Mouse (Mus musculus) hindbrain, embryonic 15.5 days (tissue): Measurements from ENCODE around the gene Pspn. TPM values are rescaled to one million over a fixed set of nuclear protein-coding genes. Genes with fewer than 3 reads are reported as not detected.
A peak's percentile ranks its signal among the peaks of the same experiment; 100 is the strongest.

Source experiments
- ATAC-seq: fragments of 200-750 bp; cut with Nextera tagmentation; 2 replicates; pipeline ENCODE4 v1.8.0; 2017; ENCODE audit warnings: low read depth, moderate number of reproducible peaks, moderate TSS enrichment; ENCODE audit not compliant: low FRiP score
- H3K27ac ChIP-seq: fragments of 300-500 bp; sonication (generic); replicated peaks from 2 replicates; pipeline ENCODE4 v1.5.1; 2015; ENCODE audit warnings: mild to moderate bottlenecking, inconsistent platforms
- H3K27me3 ChIP-seq: fragments of 300-500 bp; sonication (generic); 2 replicates; pipeline ENCODE4 v1.6.1; 2015; ENCODE audit warnings: control low read depth, inconsistent platforms
- H3K36me3 ChIP-seq: fragments of 300-500 bp; sonication (generic); 2 replicates; pipeline ENCODE4 v1.6.1; 2015; ENCODE audit warnings: control low read depth, inconsistent platforms
- H3K4me1 ChIP-seq: fragments of 300-500 bp; sonication (generic); replicated peaks from 2 replicates; pipeline ENCODE4 v1.6.1; 2015; ENCODE audit warnings: control low read depth, inconsistent platforms
- H3K4me2 ChIP-seq: fragments of 300-500 bp; sonication (generic); 2 replicates; pipeline ENCODE4 v1.6.1; 2015; ENCODE audit warnings: moderate library complexity, mild to moderate bottlenecking, inconsistent platforms
- H3K4me3 ChIP-seq: fragments of 300-500 bp; sonication (generic); 2 replicates; pipeline ENCODE4 v1.5.1; 2015; ENCODE audit warnings: mild to moderate bottlenecking, inconsistent platforms
- H3K9ac ChIP-seq: fragments of 300-500 bp; sonication (generic); 2 replicates; pipeline ENCODE4 v1.6.1; 2015; ENCODE audit warnings: inconsistent platforms
- H3K9me3 ChIP-seq: fragments of 300-500 bp; sonication (generic); 2 replicates; pipeline ENCODE4 v1.6.1; 2016; ENCODE audit warnings: control low read depth, inconsistent platforms
- WGBS: fragments of 180-500 bp; shearing (Covaris S2); methylation state at CpG from one replicate; pipeline ENCODE4 v1.1.7; 2015; 5-methylcytosine and 5-hydroxymethylcytosine counted together
- polyA plus RNA-seq: library from polyadenylated mRNA; unstranded; fragments of >200 nt; fragmentation: Nextera tagmentation; extraction: Ambion mirVana; gene quantifications from 2 replicates; pipeline ENCODE4 v1.2.1, GENCODE M21; 2015

Pspn gene
- 0.51 and 0.61 TPM in 2 replicates for polyA plus RNA-seq

DNA sequence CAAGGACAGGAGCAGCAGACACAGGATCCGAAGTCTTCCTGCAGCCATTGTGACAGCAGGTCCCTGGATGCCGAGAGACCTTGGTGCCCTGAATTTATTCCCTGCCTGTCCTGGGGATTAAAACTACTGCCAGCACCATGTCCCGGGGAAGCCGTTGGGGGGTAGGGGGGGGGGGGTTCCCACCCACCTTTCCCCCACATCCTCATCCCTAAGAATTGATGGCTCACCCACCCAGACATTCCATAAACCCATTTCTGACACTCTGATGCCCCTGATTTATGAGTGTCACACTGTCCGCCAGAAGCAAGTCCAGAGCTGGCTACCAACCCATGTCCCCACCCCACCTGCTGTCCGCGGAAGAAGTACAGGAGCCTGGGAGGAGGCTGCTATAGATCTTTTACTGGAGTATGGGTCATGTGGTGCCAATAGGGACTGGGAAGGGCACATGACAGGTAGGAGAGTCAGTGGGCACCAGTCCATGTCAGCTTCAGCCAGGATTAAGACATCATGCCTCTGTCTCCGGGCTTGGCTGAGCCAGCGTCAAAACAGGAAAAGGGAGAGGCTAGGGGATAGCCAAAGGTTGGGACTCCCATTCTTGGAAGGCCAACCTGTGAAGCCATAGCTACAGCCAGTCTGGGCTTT, at the start of gene Pspn:
Pspn (minus strand) TSS at position 51 of the 642 bp plus-strand sequence.
- no peak within 1 kb of the TSS for H3K27ac ChIP-seq
- no peak within 1 kb of the TSS for H3K9ac ChIP-seq
- ATAC-seq: no peak
- 83% methylated on average over 9 of the region's 9 CpGs for WGBS
- no peak within 1 kb of the TSS for H3K4me2 ChIP-seq
- peaks cover 46% of the 10 kb centered on the region for H3K36me3 ChIP-seq
- no peaks in the 10 kb centered on the region for H3K9me3 ChIP-seq
- H3K4me3 ChIP-seq: no peak within 1 kb of the TSS
- peaks cover 16% of the 10 kb centered on the region for H3K4me1 ChIP-seq
- H3K27me3 ChIP-seq: no peaks in the 10 kb centered on the region

- Histone ChIP-seq H3K4me2 (no peak overlapping the region), H3K4me3 (no peak overlapping the region), H3K27ac (no peak overlapping the region), H3K27me3 (no peaks in the 10 kb centered on the region), H3K9me3 (no peaks in the 10 kb centered on the region), H3K9ac (no peak overlapping the region), H3K4me1 (no peaks in the 10 kb centered on the region), H3K36me3 (peaks cover 61% of the 10 kb centered on the region)
- 95% methylated on average over 3 of the region's 3 CpGs for WGBS
- ATAC-seq: no peak
Measured at GRCm38 (mm10) chr17:57048816-57049215, 49.0 kb upstream of the Pspn start.

DNA sequence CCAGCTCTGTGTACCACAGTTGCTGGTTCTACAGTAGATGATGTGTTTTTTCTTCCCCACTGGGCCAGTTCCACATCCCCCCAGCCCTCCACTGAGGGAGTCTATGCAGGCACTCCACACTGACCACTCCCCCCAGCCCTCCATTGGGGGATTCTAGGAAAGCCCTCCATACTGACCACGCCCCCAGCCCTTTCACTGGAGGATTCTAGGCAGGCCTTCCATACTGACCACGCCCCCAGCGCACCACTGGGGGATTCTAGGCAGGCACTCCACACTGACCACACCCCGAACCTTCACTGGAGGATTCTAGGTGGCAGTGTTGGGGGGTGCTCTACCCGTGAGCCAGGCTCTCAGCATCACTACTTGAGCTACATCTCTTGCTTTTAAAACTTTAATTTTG, 47.6 kb upstream of the Pspn start:
- ATAC-seq: no peak
- 50% methylated on average over 5 of the region's 5 CpGs for WGBS
- Histone ChIP-seq H3K4me1 (no peaks in the 10 kb centered on the region), H3K27me3 (no peaks in the 10 kb centered on the region), H3K4me3 (no peak overlapping the region), H3K27ac (no peak overlapping the region), H3K9me3 (no peaks in the 10 kb centered on the region), H3K4me2 (no peak overlapping the region), H3K9ac (no peak overlapping the region), H3K36me3 (peaks cover 48% of the 10 kb centered on the region)

DNA sequence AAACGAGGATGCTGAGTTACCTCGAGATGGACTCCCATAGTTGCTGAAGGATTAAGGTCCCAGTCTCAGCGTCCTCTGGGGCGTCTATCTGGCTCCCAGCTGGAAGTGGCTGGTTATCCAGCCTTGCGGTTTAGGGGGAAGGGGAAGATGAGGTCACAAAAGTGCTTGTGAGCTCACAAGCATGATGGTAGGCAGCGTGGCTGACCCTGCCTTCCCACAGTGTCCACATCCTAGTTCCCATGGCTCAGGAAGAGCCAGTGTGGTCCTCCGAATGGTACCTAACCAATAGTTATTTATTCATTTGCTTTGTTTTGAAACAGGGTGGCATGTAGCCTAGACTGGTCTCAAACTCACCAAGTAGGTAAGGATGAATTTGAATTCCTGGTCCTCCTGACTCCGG, 41.7 kb upstream of the Pspn start, which contains the start of gene Slc25a41:
Slc25a41 (minus strand) TSS at position 101 of the 400 bp plus-strand sequence.
- Histone ChIP-seq H3K27me3 (no peaks in the 10 kb centered on the region), H3K4me2 (no peak within 1 kb of the TSS), H3K36me3 (peaks cover 17% of the 10 kb centered on the region; the same call in 1 of the 2 replicates), H3K27ac (no peak within 1 kb of the TSS), H3K9ac (no peak within 1 kb of the TSS), H3K9me3 (no peaks in the 10 kb centered on the region), H3K4me1 (no peaks in the 10 kb centered on the region), H3K4me3 (no peak within 1 kb of the TSS)
- whole genome bisulfite sequencing: 76% methylated on average over 8 of the region's 8 CpGs
- no peak for ATAC-seq

- ATAC-seq: no peak
- Histone ChIP-seq H3K36me3 (no peaks in the 10 kb centered on the region), H3K4me1 (no peaks in the 10 kb centered on the region), H3K4me3 (no peak overlapping the region), H3K27ac (no peak overlapping the region), H3K9me3 (no peaks in the 10 kb centered on the region), H3K27me3 (no peaks in the 10 kb centered on the region), H3K4me2 (no peak overlapping the region), H3K9ac (no peak overlapping the region)
- WGBS: 47% methylated on average over 8 of the region's 8 CpGs
Measured at GRCm38 (mm10) chr17:57038978-57039377, 39.2 kb upstream of the Pspn start.

GRCm38 (mm10) chr17:57032854-57033253, 33.0 kb upstream of the Pspn start:
- no peaks in the 10 kb centered on the region for H3K27me3 ChIP-seq
- peaks cover 4% of the 10 kb centered on the region for H3K36me3 ChIP-seq
- ATAC-seq: no peak
- WGBS: 90% methylated on average over 4 of the region's 4 CpGs
- H3K4me1 ChIP-seq: peaks cover 29% of the 10 kb centered on the region
- no peak overlapping the region; the same call in 1 of the 2 replicates for H3K4me3 ChIP-seq
- H3K27ac ChIP-seq: 0 out of 2 replicates have a peak overlapping the region, but pooled peaks have one; percentile 86
- no peaks in the 10 kb centered on the region for H3K9me3 ChIP-seq
- peak overlapping the region; percentile 65; the same call in 1 of the 2 replicates for H3K4me2 ChIP-seq
- H3K9ac ChIP-seq: no peak overlapping the region

GRCm38 (mm10) chr17:57031661-57032420, 32.0 kb upstream of the Pspn start:
- H3K4me2 ChIP-seq: peak overlapping the region; percentile 65
- under 1% methylated on average over 38 of the region's 38 CpGs for WGBS

DNA sequence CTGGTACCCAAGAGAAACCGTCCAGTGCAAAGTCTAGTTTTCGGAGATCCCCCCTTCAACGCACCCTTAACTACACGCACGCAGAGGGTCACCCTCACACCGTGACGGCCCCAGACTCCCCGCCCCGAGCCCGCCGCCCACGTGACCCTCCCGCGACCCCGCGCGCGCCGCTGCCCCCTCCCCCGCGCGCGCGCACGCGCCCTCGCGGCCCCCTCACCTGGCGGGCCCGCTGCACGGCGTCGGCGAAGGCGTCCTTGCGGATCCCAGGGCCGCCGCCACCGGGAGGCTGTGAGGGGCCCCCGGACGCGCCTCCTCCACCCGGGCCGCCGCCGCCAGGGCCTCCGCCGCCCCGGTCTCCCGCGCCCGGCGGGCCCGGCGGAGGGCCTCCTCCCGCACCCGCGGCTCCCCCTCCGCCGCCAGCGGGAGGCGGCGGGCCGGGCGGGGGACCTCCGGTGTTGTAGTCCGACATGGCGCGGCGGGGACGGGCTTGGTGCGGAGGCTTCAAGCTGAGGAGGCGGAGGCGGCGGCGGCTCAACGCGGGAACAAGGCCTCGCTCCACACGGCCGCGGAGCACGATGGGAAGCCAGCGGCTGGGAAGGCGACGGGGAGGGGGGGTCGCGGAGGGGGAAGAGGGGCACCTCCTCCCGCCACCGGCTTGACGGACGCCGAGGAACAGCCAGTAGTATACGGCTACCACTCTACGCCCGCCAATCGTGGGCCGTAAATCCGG, 31.3 kb upstream of the Pspn start, which contains the start of gene Khsrp:
Khsrp (minus strand) TSS at position 592 of the 730 bp plus-strand sequence.
- H3K36me3 ChIP-seq: peaks cover 22% of the 10 kb centered on the region
- H3K27ac ChIP-seq: peak within 1 kb of the TSS; percentile 96
- peak within 1 kb of the TSS; percentile 85 for H3K4me3 ChIP-seq
- no peaks in the 10 kb centered on the region for H3K27me3 ChIP-seq
- ATAC-seq: no peak
- H3K9me3 ChIP-seq: no peaks in the 10 kb centered on the region
- 0% methylated on average over 82 of the region's 99 CpGs for WGBS
- H3K4me2 ChIP-seq: peak within 1 kb of the TSS; percentile 75
- H3K4me1 ChIP-seq: peaks cover 29% of the 10 kb centered on the region
- peak within 1 kb of the TSS; percentile 97 for H3K9ac ChIP-seq

More at GRCm38 (mm10) chr17:57031661-57032420, 32.0 kb upstream of the Pspn start:
- Histone ChIP-seq H3K27ac (peak overlapping the region; percentile 86), H3K27me3 (no peaks in the 10 kb centered on the region), H3K9me3 (no peaks in the 10 kb centered on the region), H3K4me3 (peak overlapping the region; percentile 85), H3K36me3 (peaks cover 14% of the 10 kb centered on the region), H3K4me1 (peaks cover 29% of the 10 kb centered on the region), H3K9ac (peak overlapping the region; percentile 22; the same call in 1 of the 2 replicates)
- ATAC-seq: peak; percentile 99

- H3K4me3 ChIP-seq: peak overlapping the region; percentile 85
- 51% methylated on average over 8 of the region's 8 CpGs for WGBS
- H3K9me3 ChIP-seq: no peaks in the 10 kb centered on the region
- H3K9ac ChIP-seq: peak overlapping the region; percentile 97
- H3K27ac ChIP-seq: no peak overlapping the region
- peak overlapping the region; percentile 75 for H3K4me2 ChIP-seq
- H3K36me3 ChIP-seq: peaks cover 36% of the 10 kb centered on the region
- no peak for ATAC-seq
- H3K4me1 ChIP-seq: peaks cover 29% of the 10 kb centered on the region
- H3K27me3 ChIP-seq: no peaks in the 10 kb centered on the region
Measured at GRCm38 (mm10) chr17:57029691-57030090, 29.9 kb upstream of the Pspn start.

- Histone ChIP-seq H3K27me3 (no peaks in the 10 kb centered on the region), H3K4me3 (no peak overlapping the region), H3K4me1 (peaks cover 24% of the 10 kb centered on the region), H3K4me2 (no peak overlapping the region), H3K27ac (no peak overlapping the region), H3K9me3 (no peaks in the 10 kb centered on the region), H3K36me3 (peaks cover 58% of the 10 kb centered on the region), H3K9ac (no peak overlapping the region)
- WGBS: 91% methylated on average over 4 of the region's 4 CpGs
- ATAC-seq: no peak
Measured at GRCm38 (mm10) chr17:57027471-57027870, 27.7 kb upstream of the Pspn start.

DNA sequence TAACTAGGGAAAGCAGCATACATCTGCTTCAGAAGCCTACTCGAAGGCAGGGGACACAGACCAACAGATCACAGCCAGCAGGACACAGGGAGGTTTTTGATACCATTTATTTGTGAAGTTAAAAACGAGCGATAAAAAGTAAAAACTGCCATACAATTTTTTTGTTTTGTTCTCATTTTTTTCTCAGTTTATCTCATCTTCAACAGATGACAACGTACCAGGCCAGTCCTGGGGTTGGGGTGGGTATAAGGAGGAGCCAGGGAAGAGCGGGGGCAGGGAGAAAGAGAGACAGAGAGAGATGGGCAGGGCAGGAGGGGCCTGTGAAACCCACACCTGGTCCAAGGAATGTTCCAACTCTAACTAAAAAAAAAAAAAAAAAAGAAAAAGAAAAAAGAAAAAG, 21.1 kb upstream of the Pspn start:
- Histone ChIP-seq H3K9ac (no peak overlapping the region), H3K36me3 (peaks cover 44% of the 10 kb centered on the region), H3K9me3 (no peaks in the 10 kb centered on the region), H3K4me3 (no peak overlapping the region), H3K27me3 (no peaks in the 10 kb centered on the region), H3K4me1 (no peaks in the 10 kb centered on the region), H3K27ac (no peak overlapping the region), H3K4me2 (no peak overlapping the region)
- WGBS: 89% methylated on average over 5 of the region's 5 CpGs
- ATAC-seq: no peak
